Mouse (Mus musculus) B cell, adult (primary cell): ENCODE data around the gene Gfra1. TPM values are rescaled to one million over a fixed set of nuclear protein-coding genes. Genes with fewer than 3 reads are reported as not detected.

ENCODE experiments used
- total RNA-seq: library from RNA; stranded (reverse); gene quantifications from 4 replicates; pipeline ENCODE4 v1.2.4, GENCODE M21; 2023; ENCODE audit not compliant: inconsistent age

Gfra1 gene
- total RNA-seq: 0.66 to 2.8 TPM (median 1.3 TPM) in 4 replicates

DNA sequence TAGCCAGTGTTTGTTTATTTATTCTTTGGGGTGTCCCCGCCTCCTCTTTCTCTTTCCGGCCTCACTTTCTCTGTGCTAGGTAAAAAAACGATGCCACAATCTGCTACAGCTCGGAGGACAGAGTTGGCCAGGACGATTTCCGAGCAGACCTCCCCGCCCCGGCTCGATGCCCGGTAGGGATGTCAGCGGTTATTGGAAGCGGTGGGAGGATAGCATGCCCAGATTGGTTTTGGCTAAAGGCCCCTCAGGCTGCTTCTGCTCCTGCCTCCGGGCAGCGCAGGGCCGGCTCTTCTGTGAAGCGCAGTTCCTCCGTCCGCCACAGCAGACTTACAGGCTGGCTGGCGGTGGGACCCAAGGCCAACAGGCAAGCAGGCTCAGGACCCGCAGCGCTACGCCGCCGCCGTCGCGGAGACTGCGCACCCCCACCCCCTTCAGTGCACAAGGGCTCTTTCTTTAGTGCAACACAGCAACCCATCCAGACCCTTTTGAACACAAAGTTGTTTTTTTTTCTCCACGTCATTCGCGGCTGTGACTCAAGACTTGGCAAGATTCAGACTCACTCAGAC is at the start of gene Gfra1:
Gene Gfra1, minus strand, starts transcription at position 414 of the 566 bp plus-strand sequence.

Other genes starting within 250 kb of the Gfra1 start
- not detected in 4 replicates for gene Ccdc172, start 56.1 kb upstream of the Gfra1 start, total RNA-seq
- gene Pnlip, start 196.6 kb upstream of the Gfra1 start, total RNA-seq: 0.57 to 3.5 TPM (median 3.0 TPM) in 3 of 4 replicates, not detected in the other